Mouse (Mus musculus): ENCODE measurements around the gene Rgs6. TPM values are rescaled to one million over a fixed set of nuclear protein-coding genes. Genes with fewer than 3 reads are reported as not detected.

The Rgs6 gene
- polyA plus RNA-seq, 1 experiment: 0.28 TPM

DNA sequence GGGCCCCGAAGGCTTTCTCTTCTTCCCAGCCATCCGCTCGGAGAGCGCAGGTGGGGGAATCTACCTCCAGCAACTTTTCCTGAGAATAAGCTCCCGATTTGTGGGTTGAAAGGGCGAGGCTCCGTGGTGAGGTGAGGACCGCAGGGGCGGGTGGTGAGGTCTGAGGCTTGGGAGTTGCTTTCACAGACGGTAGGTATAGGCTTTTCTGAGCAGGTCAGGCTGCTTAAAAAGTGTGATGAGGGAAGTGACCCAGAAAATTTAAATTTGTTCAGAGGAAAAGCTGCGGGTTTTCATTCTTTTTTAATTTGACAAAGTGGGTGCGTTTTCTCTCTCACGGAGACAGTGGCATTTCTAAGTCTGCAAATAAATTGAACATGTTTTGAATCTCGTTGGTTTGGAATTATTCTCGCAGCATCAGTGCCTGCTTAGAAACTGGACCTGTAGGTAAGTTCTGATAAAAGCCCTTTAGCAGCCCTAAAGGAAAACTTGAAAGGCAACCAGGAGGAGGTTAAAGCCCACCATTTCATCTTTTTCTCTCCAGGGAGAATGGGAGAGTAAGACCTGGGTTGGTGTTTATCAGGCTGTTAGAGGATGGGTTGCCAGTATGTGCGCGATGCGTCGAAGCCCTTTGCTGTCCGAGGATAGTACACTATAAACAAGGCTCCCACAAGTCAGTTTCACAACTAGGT lies 29.7 kb downstream of the Rgs6 start:
- H3K4me1 ChIP-seq (ENCODE audit: control insufficient read depth, insufficient read depth, low read length): no peaks in the 10 kb centered on the region
- TF ChIP-seq CTCF (IDR thresholded peaks at IDR 0.05; ENCODE audit: low read depth, low read length): no peak
- TF ChIP-seq POLR2A (IDR thresholded peaks at IDR 0.05; ENCODE audit: borderline replicate concordance, low read depth, low read length): no peak
- no peak overlapping the region for H3K27ac ChIP-seq (ENCODE audit: insufficient read depth, low read depth, low read length)
- H3K4me3 ChIP-seq (ENCODE audit: insufficient read depth, low read length): no peak overlapping the region

DNA sequence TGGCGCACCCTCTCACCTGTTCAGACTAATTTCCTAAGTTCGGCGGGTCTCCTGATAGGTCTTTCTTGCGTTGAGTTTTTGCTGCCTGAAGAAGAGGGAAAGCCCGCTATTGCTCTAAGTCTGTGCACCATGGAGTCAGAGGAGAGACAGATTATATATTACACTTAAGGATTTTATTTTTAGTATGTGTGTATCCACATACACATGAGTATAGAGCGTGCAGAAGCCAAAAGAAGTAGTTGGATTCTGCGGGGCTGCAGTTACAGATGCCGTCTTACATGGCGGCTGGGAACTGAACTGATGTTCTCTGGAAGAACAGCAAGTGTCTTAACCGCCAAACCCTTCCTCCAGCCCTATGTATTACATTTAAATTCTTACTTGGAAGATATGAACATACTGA lies 52.3 kb downstream of the Rgs6 start:
- H3K4me3 ChIP-seq (ENCODE audit: insufficient read depth, low read length): no peak overlapping the region
- no peaks in the 10 kb centered on the region for H3K4me1 ChIP-seq (ENCODE audit: control insufficient read depth, insufficient read depth, low read length)
- TF ChIP-seq POLR2A (IDR thresholded peaks at IDR 0.05; ENCODE audit: borderline replicate concordance, low read depth, low read length): no peak
- no peak for TF ChIP-seq CTCF (IDR thresholded peaks at IDR 0.05; ENCODE audit: low read depth, low read length)
- no peak overlapping the region for H3K27ac ChIP-seq (ENCODE audit: insufficient read depth, low read depth, low read length)

DNA sequence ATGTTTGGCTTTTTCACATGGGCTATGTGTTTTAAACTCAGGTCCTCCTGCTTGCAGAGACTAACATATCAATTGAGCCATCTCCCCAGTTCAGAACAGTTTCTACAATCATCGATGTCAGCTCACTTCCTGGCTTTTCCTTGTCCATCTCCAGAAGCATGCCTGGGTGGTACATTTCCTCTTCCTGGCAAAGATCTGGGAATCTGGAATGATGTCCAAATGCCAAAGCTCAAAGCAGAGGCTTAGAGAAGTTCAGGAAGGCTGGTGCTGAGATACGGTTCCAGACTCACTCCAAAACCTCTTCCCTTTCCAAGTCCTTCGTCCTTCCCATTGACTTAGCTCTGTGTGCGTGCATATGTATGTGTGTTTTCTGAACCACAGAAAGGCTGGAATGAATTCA lies 59.8 kb downstream of the Rgs6 start:
- TF ChIP-seq POLR2A (IDR thresholded peaks at IDR 0.05; ENCODE audit: borderline replicate concordance, low read depth, low read length) (no peak), CTCF (IDR thresholded peaks at IDR 0.05; ENCODE audit: low read depth, low read length) (no peak)
- Histone ChIP-seq H3K4me1 (ENCODE audit: control insufficient read depth, insufficient read depth, low read length) (no peaks in the 10 kb centered on the region), H3K27ac (ENCODE audit: insufficient read depth, low read depth, low read length) (no peak overlapping the region), H3K4me3 (ENCODE audit: insufficient read depth, low read length) (no peak overlapping the region)

DNA sequence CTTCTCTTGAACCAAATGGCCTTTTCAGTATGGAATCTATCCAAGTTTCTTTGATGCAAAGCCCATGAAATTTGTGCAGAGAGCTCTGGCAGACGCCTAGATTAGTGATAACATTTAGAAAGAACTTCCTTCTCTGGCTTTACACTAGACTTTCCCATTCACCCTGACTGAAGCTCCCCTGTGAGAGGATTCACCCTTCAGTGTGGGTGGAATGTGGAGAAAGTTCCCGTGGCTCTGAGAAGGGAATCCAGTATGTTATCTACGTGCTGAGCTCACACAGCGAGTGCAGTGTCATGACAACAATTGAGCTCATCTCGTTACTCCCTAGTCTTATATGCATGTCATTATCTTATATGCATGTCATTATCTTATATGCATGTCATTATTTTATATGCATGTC lies 61.9 kb downstream of the Rgs6 start:
- TF ChIP-seq POLR2A (IDR thresholded peaks at IDR 0.05; ENCODE audit: borderline replicate concordance, low read depth, low read length): no peak
- TF ChIP-seq CTCF (IDR thresholded peaks at IDR 0.05; ENCODE audit: low read depth, low read length): no peak
- Histone ChIP-seq H3K27ac (ENCODE audit: insufficient read depth, low read depth, low read length) (no peak overlapping the region), H3K4me1 (ENCODE audit: control insufficient read depth, insufficient read depth, low read length) (no peaks in the 10 kb centered on the region), H3K4me3 (ENCODE audit: insufficient read depth, low read length) (no peak overlapping the region)

DNA sequence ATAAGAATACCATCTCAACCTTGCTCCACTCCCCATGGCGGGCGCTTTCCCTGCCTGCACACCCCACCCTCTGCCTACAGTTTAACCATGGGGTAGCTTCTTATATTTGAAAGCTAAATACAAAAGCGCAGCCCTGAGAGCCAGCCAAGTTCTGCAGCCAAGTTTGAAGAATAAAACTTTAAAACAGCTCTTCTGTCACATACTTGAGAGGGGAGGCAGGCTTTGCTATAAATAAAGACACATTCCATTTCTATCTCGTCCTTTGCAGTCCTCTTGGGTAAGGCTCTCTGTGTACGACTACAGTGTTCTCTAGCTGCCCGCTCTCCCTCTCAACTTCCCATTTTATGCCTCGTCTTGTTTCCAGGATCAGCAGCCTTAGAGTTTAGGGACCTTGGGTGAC lies 76.5 kb downstream of the Rgs6 start:
- TF ChIP-seq POLR2A (IDR thresholded peaks at IDR 0.05; ENCODE audit: borderline replicate concordance, low read depth, low read length) (no peak), CTCF (IDR thresholded peaks at IDR 0.05; ENCODE audit: low read depth, low read length) (no peak)
- no peak overlapping the region for H3K4me3 ChIP-seq (ENCODE audit: insufficient read depth, low read length)
- H3K27ac ChIP-seq (ENCODE audit: insufficient read depth, low read depth, low read length): no peak overlapping the region
- H3K4me1 ChIP-seq (ENCODE audit: control insufficient read depth, insufficient read depth, low read length): no peaks in the 10 kb centered on the region

DNA sequence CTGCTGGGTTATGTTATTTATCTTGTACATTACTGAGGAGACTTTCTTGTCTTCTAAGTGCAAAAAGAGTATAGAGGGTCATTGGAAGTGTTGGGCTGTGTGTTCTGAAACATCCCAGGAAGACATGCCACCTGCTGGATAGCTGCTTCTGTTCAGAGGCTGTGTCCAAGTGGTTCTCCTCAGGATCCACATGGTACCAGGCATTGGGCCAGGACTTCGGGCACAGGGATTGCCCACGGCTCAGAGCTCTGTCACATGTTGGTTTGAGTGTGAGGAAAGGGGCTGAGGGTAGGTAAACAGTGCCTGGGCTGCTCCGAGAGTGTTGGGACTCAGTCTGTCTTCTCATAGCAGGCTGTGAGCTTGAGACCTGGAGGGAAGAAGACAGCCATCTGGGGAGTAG lies 79.3 kb downstream of the Rgs6 start:
- H3K4me3 ChIP-seq (ENCODE audit: insufficient read depth, low read length): no peak overlapping the region
- TF ChIP-seq CTCF (IDR thresholded peaks at IDR 0.05; ENCODE audit: low read depth, low read length) (no peak), POLR2A (IDR thresholded peaks at IDR 0.05; ENCODE audit: borderline replicate concordance, low read depth, low read length) (no peak)
- H3K4me1 ChIP-seq (ENCODE audit: control insufficient read depth, insufficient read depth, low read length): no peaks in the 10 kb centered on the region
- H3K27ac ChIP-seq (ENCODE audit: insufficient read depth, low read depth, low read length): no peak overlapping the region

DNA sequence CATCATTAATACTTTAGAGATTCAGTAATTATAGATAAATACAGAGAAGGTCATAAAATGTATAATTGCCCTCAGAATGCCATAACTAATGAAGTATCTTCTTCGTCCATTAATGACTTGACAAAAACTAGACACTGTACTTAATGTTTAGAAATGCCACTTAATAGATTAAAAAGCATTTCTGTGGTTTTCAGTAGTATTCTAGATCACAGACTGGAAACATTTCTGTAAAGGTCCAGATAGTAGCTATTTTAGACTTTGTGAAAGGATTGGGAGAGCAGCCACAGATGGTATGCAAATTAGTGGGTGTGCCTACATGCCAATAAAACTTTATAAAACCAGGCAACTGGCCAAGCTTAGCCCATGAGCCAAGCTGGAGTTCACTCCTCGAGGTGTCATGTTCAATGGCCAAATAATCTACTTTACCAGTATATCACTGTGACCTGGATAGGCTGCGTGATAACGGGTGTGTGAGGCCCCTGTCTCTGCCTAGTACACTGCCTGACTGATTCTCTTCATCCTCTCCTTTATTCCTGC lies 82.2 kb downstream of the Rgs6 start:
- no peaks in the 10 kb centered on the region for H3K4me1 ChIP-seq (ENCODE audit: control insufficient read depth, insufficient read depth, low read length)
- TF ChIP-seq CTCF (IDR thresholded peaks at IDR 0.05; ENCODE audit: low read depth, low read length) (no peak), POLR2A (IDR thresholded peaks at IDR 0.05; ENCODE audit: borderline replicate concordance, low read depth, low read length) (no peak)

DNA sequence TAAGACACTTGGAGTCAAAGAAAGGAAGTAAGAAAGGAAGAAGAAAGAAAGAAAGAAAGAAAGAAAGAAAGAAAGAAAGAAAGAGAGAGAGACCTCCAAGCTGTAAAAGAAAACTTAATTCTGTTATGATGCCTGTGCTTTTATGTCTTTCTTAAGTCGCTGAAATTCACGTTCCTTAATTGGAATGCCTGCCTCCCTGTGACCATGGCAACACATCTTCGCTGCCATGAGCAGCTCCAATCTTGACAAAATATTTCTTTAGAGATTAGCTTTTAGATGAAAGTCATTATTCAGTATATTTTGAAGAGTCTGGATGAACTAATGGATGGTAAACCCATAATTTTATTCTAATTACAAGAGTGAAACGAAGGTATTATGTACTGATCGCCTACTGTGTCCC lies 83.5 kb downstream of the Rgs6 start:
- H3K4me1 ChIP-seq (ENCODE audit: control insufficient read depth, insufficient read depth, low read length): no peaks in the 10 kb centered on the region
- TF ChIP-seq CTCF (IDR thresholded peaks at IDR 0.05; ENCODE audit: low read depth, low read length) (no peak), POLR2A (IDR thresholded peaks at IDR 0.05; ENCODE audit: borderline replicate concordance, low read depth, low read length) (no peak)
- no peak overlapping the region for H3K27ac ChIP-seq (ENCODE audit: insufficient read depth, low read depth, low read length)
- no peak overlapping the region for H3K4me3 ChIP-seq (ENCODE audit: insufficient read depth, low read length)

More for the DNA sequence above, 82.2 kb downstream of the Rgs6 start:
- Histone ChIP-seq H3K27ac (ENCODE audit: insufficient read depth, low read depth, low read length) (no peak overlapping the region), H3K4me3 (ENCODE audit: insufficient read depth, low read length) (no peak overlapping the region)

DNA sequence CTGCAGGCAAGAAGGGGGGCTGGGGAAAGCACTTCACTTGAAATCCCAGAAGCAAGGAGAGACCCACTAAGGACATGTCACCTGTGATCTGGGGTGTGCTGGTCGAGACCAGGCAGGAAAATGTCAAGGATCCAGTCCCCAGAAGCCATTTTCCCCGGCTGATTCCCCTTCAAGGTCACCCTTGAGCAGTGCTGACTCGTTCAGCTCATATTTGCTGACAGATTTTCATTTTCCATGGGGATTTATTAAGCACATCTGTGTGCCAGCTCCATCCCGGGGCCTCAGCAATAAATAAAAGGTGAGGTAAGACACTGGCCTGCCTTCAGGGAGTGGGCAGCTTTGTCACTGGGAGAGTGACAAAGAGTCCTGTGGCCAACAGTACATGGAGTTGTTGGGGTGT lies 87.0 kb downstream of the Rgs6 start:
- TF ChIP-seq POLR2A (IDR thresholded peaks at IDR 0.05; ENCODE audit: borderline replicate concordance, low read depth, low read length) (no peak), CTCF (IDR thresholded peaks at IDR 0.05; ENCODE audit: low read depth, low read length) (no peak)
- Histone ChIP-seq H3K4me1 (ENCODE audit: control insufficient read depth, insufficient read depth, low read length) (no peaks in the 10 kb centered on the region), H3K4me3 (ENCODE audit: insufficient read depth, low read length) (no peak overlapping the region), H3K27ac (ENCODE audit: insufficient read depth, low read depth, low read length) (no peak overlapping the region)

DNA sequence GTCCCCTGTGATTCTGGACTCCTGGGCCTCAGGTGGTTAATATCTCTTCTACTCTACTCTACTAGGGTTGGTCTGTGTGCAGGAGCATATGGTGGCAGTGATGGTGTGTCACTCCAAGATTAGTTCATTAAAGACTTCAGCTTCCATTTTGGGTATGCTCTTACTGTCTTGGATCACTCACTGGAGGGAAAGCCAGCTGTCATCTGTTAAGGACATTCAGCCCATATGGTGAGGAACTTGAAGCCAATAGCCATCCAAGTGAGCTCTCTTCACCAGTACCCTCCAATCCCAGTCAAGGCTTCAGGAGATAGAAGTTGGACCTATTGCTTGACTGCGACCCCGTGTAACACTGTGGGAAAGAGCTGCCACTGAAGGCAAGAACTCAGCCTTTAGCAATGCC lies 98.9 kb downstream of the Rgs6 start:
- Histone ChIP-seq H3K4me1 (ENCODE audit: control insufficient read depth, insufficient read depth, low read length) (no peaks in the 10 kb centered on the region), H3K27ac (ENCODE audit: insufficient read depth, low read depth, low read length) (no peak overlapping the region), H3K4me3 (ENCODE audit: insufficient read depth, low read length) (no peak overlapping the region)
- TF ChIP-seq POLR2A (IDR thresholded peaks at IDR 0.05; ENCODE audit: borderline replicate concordance, low read depth, low read length): no peak
- TF ChIP-seq CTCF (IDR thresholded peaks at IDR 0.05; ENCODE audit: low read depth, low read length): no peak

All from bone marrow macrophage, adult 2 months (primary cell).